Mouse (Mus musculus): ENCODE results near the gene Ntn3.
A peak's percentile ranks its signal among the peaks of the same experiment; 100 is the strongest.

Gene Ntn3

DNA sequence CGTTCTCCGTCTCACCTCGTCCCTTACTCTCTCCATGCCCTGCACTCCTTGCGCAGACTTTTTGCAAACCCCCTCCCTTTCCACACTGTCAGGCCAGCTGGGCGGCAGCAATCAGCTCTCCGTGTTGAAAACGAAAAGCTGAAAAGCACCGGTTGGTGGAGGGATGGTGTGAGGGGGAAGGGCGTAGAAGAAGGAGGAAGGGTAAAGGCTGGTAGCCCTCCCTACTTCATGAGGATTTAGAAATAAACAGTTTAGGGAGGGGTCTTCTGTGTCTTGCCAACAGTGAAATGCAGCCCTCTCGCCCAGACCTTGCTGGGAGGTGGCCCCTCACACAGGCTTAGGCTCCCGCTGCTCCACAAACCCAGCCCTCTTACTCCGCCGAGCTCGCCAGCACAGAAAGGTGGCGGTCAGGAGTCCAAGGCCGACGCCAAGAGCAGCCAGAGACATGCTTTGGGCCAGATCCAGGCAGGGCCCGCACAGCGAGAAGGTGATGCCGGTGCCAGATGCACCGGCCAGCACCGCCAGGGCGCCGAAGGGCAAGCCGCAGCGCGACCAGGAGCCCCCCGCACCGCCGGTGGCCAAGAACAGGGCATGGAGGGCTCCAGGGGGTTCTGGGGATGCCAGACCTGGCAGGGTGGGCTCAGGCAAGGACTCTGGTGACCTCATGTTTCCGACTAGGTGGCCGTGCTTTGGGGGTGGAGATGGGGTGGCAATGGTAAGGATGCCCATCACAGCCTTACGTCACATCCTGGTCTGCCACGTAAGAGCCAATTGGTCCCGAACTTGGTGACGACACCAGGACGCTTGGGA lies 2.5 kb upstream of the Ntn3 start:
- peak; percentile 82 for DNase-seq (ENCODE audit: low spot score in 2 of 2)

DNA sequence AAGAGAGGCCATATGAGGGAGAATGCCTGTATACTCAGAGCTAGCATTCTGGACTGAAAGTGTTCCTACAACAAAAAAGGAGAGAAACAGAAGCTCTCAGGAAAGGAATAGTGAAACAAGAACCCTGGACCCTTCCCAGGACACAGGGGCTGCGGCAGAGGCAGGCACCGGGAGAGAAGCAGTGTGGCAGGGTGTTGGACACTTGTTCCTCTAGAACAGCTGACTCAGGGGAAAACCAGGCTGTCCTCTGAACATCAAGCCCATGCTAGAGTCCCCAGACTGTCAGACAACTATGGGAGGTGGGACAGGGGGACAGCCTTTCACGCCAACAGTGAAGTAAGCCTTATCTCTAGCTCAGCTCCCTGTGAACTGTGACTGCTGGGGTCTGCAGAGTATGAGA lies 1.3 kb upstream of the Ntn3 start:
- DNase-seq (ENCODE audit: low spot score in 2 of 2), result no peak

DNA sequence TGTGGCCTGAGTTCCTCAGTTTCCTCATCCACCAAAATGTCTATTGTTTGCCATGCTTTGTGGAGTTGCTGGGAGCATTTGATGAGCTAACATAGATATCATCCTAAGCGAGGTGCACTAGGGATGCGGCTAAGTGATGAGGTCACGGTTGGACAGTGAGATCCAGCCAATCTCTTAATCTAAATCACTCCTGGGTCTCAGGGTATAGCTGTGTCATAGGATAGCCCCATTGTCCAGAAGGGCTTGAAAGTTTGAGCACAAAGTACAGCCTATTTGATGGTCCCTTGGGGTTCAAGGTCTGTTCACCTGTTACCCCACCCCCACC lies 547 bp upstream of the Ntn3 start:
- DNase-seq (ENCODE audit: low spot score in 2 of 2), result no peak

DNA sequence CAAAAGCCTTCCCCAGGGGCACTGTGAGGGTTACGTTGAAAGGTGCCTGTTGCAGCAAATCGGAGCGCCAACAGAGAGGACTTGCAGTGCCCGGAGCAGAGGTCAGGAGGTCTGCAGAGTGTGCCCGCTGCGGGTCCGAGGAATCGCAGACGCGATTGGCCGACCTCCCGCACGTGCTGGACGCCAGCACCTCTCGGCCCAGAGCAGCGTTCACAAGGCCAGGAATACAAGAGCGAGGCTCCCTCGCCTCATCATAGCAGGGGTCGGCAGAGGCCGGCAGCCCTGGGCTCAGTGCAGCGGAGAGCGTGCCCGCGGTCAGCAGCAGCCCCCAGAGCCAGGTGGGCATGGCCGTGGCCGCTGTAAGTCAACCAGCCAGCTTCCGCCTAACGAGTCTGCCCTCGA lies 689 bp downstream of the Ntn3 start:
- peak in 1 of 2 experiments; percentile 40 for DNase-seq (ENCODE audit: low spot score in 2 of 2)

DNA sequence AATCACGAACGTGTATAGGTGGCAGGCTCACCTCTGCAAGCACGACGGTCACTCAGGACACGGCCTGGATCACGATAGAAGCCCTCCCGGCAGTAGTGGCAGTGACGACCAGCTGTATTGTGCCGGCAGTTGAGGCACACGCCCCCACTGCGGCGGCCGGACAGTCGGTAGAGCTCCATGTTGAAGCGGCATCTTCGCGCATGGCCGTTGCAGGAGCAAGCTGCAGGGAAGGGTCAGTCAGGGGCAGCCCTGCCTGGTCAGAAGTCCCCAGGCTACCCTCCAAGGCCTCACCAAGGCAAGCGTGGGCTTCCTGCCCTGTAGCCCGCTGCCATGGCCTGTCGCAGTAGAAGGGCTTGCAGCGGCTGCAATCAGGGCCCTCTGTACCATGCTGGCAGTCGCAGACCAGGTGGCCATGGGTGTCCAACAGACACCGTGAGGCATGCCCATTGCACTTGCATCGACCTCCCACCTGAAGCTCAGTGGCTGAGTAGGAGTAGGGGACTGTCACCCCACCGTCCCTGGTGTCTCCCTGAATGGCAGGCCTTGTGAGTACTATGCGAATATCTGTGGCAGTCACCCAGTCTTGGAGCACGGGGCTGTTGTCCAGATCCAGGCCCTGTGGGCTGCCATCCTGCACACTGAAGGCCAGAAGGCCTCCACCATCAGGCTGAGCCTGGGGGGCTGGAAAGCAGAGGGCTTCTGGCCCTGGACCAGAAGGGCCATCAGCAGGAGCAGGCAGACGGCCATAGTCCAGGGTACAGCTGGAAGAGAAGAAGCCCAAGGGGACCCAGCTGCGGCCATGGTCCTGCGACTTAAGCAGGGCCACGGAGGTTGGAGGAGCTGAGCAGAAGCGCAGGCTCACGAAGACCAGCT lies 1.3 kb downstream of the Ntn3 start:
- DNase-seq (ENCODE audit: low spot score in 2 of 2), result no peak

DNA sequence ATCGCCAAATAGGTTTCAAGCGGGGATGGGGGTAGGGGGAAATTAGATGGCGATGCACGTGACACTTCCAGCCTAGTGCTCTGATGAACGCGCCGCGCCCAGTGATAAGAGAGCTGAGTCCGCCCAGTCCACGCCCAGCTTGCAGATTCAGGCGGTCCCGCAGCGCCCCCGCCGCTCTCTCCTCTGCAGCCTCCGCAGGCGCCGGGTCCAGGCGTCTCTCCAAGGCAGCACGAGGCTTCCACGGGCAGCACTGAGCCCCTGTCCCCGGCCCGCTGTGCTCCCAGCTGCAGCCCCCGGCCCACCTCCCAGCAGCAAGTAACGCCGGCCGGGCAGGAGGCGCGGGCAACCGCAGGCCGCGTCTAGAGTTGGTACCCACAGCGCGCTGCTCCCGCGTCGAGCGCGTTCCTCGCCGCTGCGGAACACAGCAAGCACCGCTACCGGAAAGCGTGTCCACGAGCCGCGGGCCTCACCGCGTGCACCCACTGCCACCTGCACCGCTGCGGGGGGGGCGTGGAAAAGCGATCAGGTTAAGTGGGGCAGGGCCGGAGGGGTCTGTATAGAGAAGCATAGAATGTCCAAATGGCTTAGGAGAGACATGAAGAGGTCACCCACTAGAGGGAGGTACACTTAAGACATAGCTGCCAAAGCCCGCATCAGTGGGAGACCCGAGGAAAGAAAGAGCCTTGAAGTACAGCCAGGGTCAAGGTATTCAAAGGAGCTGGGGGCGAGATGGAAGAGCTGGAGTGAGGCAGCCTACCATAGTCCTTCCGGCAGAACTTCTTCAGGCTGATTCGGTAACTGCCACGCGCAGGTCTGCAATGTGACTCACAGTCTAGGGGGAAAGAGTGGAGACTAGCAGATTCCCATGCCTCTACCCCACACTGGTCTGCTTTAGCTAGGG lies 2.6 kb downstream of the Ntn3 start:
- DNase-seq (ENCODE audit: low spot score in 2 of 2), result peak; percentile 70 to 74

DNA sequence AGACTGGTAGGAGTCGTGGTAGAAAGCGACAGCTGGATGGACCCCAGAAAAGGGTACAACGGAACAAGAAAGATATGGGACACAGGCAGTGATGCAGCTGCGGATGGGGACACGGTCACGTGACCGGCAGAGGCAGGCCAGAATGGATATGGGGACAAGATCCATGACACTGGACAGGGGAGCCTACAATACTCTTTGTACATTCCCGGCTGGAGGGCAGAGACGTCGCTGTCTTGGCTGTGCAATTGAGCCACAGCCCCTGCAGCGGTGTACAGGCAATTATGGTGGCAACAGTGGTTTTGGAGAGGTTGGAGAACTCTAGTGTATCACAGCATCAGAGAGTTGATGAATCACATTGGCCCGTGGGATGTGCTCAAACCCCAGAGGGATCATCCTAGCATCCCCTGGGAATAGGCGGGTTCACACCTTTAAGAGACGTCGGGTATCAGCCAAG lies 3.4 kb downstream of the Ntn3 start:
- peak in 1 of 2 experiments; percentile 29 for DNase-seq (ENCODE audit: low spot score in 2 of 2)

DNA sequence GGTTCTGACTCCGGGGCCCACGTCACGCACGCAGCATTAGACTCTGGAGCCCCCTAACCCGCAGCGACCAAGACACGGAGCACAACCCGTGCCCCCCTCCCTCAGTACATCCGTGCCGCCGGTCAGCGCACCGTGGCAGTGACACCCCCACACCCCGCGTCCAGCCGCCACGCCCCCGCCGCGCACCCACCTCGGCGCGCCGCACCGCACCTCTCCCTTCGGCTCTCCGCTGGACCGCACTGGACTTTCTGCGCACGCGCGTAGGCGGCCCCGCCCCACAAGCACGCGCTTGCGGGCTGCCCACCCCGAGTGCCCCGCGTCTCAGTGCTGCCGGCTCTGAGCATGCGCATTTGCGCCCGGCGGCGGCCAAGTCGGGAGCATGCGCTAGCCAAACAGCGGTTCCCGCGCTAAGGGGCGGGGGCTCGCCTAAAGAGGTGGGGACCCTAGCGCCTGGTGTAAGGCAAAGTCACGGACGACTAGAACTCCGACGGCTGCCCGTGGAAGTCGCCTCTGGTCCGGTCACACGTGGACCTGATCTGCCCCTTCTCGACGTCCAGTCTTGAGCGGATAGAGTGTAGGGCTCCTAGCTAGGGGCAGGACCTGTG lies 3.9 kb downstream of the Ntn3 start, which contains the start of gene Tbc1d24:
Gene Tbc1d24, minus strand, starts transcription at position 279 of the 605 bp plus-strand sequence.
- peak; percentile 91 to 94 for DNase-seq (ENCODE audit: low spot score in 2 of 2)

DNA sequence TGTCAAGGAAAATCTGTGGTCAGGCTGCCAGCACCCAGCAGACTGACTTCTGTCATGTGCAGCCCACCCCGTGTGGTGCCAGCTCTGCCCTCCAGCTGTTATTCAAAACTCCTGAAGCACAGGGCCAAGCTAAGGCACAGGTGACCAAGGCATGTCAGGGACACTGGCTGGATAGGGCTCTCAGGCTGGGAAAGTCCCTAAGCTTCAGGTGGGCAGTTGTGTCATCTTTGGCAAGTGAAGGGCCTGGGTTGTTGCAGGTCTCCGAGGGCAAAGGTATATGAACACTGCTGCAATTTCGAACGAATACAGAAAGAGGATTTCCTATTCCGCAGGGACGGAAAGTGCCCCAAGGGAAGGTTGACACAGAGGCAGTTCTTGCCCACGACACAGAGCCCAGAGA lies 4.5 kb downstream of the Ntn3 start:
- peak in 1 of 2 experiments; percentile 25 for DNase-seq (ENCODE audit: low spot score in 2 of 2)

DNA sequence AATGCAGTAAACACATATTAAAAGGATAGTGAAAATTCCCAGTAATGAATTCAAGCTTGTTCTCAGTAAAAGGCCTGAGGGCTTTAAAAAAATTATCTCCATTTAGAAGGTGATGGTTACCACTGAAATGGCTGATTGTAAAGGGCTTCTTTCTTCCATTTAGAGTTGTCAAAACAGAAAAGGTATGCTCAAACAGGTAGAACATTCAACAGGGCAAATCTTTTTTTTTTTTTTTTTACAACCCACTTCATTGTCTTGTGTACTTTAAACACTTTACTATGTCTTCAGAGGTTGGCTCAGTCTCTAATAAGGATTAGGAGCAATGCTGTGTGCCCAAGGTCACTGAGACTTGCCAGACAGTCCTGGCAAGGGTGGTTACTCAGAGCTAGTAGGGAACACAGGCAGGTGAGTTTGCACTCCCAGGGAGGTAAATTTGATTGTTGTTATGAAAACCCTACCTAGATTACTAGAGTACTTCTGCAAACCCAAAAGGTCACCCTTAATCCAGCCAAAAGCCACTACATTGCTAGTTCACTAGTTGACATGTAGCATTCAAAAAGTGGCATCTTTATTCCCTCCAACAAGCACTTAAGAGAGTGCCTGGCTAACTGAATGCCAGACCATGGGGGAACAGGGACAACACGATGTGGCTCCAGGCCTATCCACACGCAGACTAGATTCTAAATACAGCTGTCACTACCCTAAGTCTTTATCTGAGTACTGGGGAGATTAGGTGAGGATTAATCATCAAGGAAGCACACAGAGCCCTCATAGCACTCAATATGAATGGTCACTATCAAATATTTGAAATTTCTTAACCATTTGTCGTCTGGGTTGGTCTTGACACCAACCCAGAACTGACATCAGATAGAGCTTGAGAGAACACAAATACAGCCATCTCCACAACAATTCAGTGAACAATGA lies 5.5 kb downstream of the Ntn3 start:
- DNase-seq (ENCODE audit: low spot score in 2 of 2), result no peak

DNA sequence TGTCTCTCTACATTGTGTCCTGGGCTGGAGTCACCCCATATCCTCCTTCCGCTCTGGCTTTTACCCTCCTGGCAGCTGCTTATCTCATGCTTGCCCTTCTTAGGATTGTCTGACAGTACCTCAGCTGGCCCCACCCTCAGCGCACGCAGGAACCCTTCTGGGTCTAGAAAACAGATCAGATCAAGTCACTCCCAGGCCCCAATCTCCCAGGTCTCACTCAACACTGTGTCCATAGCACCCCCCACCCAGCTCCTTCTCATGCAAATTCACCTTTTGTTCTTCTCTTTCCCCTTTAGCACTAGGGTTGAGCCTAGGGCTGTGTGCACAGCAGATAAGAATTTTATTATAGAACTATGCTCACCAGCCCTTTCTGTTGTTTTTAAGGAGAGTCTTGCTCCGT lies 6.3 kb downstream of the Ntn3 start:
- DNase-seq (ENCODE audit: low spot score in 2 of 2), result no peak

DNA sequence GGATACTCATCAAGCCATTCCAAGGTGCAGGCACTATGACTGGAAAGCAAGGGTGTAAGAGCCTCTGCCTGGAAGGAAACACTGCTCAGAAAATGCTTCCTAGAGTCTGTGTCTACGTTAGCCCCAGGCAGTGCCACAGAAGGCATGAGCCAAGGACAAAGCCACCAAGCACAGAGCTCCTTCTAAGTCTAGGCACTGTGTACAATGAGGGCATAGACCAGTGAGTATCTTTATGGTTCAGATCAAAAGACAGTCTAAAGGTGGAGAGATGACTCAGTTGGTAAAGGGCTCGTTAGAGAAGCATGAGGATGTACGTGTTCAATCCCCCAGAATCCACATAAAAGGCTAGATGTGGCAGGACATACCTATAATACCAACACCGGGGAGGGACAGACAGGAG lies 8.2 kb downstream of the Ntn3 start:
- no peak for DNase-seq (ENCODE audit: low spot score in 2 of 2)

DNA sequence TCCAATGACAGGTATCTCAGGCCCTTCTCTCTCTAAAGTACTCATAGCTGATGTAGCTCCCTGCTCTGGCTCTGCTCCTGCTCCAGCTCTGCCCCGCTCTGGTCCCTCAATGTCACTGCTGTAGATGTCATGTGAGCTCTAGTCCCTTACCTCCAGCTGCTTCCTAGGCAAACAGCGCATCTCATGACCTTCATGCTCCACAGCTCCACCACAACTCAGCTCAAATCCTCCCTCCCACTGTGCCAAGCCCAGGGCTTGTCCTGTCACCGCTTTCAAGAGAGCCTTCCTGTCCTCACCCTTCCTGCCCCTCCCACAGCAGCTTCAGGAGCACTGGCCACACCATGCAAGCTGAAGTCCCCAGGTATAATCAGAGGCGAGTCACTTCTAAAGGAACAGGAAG lies 9.6 kb downstream of the Ntn3 start:
- DNase-seq (ENCODE audit: low spot score in 2 of 2), result no peak

DNA sequence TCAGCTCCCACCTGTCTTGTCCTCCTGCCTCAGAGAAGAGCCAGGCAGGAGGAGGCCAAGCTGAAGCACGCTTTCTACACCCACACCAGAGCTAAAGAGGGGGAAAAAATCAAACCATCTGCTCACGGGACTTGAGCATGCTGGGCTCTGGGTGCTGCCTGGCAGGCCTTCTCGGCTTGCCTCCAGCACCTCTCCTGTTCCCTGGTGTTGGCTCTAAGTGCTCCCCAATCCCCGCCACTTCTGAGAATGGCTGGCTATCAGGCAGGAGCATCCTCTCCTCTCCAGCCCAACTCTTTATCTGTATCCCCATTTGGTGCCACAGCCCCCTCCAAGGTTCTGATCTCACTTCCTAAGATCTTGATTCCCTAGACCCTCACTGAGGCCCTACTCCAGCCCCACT lies 10.1 kb downstream of the Ntn3 start:
- DNase-seq (ENCODE audit: low spot score in 2 of 2), result peak in 1 of 2 experiments; percentile 55

DNA sequence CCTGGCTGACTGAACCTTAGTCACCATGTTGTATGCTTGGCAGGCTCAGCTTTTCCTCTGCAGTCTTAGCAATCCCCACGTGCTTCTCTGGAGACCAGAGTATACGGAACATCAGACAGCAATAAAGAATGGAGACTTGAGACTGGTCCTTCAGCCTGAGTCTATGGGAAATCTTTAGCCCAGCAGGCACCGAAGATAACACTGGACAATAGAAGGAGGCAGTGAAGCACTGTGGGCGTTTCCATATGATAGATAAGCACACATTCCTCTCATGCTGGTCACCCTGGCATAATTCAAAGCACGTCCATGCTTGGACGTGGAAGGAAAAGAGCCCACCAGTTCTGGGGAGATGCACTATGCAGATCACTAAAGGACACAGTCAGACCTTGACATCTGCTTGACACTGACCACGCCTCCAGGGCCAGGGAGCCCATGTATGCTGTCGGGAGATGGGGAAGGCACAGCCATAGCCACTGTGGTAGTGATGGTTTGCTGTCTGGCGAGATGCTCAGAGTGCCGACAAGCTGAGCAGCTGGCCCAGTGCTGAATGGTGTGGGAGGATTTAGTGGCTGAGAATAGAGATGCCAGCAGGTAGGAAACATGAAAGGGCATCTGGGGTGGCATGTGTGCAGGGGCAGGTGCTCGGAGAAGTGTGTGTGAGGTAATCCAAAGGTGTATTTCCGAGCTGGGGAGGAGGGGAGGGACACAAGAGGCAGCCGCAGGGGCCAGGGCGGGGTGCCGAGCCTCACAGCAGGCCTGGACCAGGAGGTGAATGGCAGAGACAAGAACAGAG lies 12.1 kb downstream of the Ntn3 start:
- DNase-seq (ENCODE audit: low spot score in 2 of 2), result no peak

DNA sequence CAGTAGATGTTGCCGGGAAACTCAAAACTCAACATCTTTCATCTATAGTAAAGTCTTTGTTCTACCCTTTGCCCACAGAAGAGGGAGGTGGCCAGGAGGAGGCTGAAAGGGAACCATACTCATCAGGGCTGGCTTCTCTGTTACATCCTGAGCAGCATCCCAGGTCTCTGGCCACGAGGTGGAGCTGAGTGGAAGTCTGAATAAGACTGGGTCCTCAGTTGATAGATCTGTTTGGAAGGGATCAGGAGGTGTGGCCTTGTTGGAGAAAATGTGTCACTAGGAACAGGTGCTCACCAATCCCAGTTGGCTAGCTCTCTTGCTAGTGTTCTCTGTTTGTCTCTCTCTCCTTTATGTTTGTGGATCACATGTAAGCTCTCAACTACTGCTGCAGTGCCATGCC lies 14.0 kb downstream of the Ntn3 start:
- no peak for DNase-seq (ENCODE audit: low spot score in 2 of 2)

DNA sequence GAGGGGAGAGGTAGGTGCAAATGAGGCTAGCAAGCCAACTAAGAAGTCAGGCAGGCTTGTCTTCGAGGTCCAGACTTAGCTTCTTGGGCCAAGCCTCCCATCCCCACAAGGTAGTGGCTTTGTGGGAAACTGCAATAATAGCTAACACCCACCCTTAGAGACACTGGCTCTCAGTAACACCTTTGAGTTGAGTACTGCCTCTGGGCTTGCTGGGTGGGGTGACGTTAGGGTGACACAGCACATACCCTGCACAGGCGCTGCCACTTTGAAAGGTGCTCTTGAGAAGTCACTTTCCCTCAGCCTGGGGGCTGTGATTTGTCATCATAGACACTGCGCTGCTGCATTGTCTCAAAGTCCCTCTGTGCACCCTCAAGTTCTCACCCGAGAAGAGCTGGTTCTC lies 15.6 kb downstream of the Ntn3 start:
- DNase-seq (ENCODE audit: low spot score in 2 of 2), result no peak

DNA sequence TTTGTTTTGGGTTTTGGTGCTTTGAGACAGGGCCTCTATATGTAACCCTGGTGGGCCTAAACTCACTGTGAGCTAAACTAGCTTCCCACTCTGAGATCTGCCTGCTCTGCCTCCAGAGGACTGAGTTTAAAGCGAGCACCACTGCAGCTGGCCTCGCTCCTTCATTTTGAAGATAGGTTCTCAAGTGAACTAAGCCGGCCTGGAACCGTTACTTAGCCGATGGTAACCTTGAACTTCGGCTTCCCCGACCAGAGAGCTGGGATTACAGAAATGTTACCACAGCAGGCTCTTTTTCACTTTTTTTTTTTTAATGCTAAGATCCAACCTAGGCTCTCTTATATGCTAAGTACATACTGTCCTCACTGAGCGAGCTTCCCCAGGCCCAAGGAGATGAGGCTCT lies 16.1 kb downstream of the Ntn3 start:
- no peak for DNase-seq (ENCODE audit: low spot score in 2 of 2)

DNA sequence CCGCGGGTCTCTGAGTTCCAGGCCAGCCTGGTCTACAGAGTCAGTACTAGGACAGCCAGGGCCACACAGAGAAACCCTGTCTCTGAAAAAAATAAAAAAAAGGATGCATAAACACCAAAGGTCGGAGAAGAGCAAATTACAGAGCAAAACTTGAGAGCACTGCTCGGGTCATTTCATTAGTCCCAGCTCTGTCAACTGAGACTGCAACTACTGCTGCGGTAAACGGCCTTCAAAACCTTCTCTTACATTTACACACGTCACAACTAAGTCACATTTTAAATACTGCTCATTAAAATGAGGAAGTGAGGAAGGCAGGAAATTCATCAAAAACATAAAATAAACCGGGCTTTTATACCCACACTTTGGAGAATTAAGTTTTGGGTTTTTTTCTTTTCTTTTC lies 16.5 kb downstream of the Ntn3 start:
- no peak for DNase-seq (ENCODE audit: low spot score in 2 of 2)

DNA sequence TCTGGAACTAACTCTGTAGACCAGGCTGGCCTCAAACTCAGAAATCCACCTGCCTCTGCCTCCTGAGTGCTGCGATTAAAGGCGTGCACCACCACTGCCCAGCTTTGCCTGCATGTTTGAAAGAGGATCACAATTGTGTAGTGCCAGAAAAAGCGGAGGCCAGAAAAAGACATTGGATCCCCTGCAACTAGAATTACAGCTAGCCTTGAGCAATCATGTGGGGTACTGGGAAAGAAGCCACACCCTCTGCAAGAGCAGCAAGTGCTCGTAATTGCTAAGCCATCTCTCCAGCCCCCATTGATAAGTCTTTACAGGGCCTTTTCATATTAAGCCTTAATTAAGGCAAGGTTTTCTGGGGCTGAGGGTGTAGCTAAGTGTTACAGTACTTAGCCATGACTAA lies 17.9 kb downstream of the Ntn3 start:
- no peak for DNase-seq (ENCODE audit: low spot score in 2 of 2)
